Mouse (Mus musculus): ENCODE measurements around the gene 1700013G24Rik. TPM values are rescaled to one million over a fixed set of nuclear protein-coding genes. Genes with fewer than 3 reads are reported as not detected.
"Not testable (repeated sequence)": the region's sequence is repeated elsewhere in the genome, so short reads cannot be mapped to it uniquely, and the experiment has no call there.

Gene 1700013G24Rik
- total and polyA plus RNA-seq, 2 experiments from 2014 or later: not detected

GRCm38 (mm10) chr4:137430502-137430901, 22.6 kb upstream of the 1700013G24Rik start, which contains the start of gene Cela3b:
Gene Cela3b (minus strand): TSS chr4:137430540.
- Histone ChIP-seq H3K36me3 (ENCODE audit: insufficient read depth, low read length) (no peaks in the 10 kb centered on the region), H3K9ac (replicated peaks; ENCODE audit: low read length) (no peak within 1 kb of the TSS), H3K4me2 (ENCODE audit: low read depth, low read length) (no peak within 1 kb of the TSS), H3K27ac (no peak within 1 kb of the TSS), H3K9me3 (ENCODE audit: low read length) (no peaks in the 10 kb centered on the region), H3K4me1 (ENCODE audit: insufficient read depth, low read length) (no peaks in the 10 kb centered on the region), H3K4me3 (ENCODE audit: low read length) (no peak within 1 kb of the TSS), H3K27me3 (ENCODE audit: insufficient read depth, low read length) (no peaks in the 10 kb centered on the region)
- DNase-seq (ENCODE audit: low spot score): no peak
- over 99% methylated on average over 4 of the region's 4 CpGs for WGBS
- no peak for ATAC-seq
- no peak for TF ChIP-seq CTCF (IDR thresholded peaks at IDR 0.05; ENCODE audit: low read depth)

- not testable (repeated sequence) for DNase-seq (ENCODE audit: low spot score); H3K27ac ChIP-seq; H3K4me2 ChIP-seq (ENCODE audit: low read depth, low read length); H3K4me3 ChIP-seq (ENCODE audit: low read length); H3K9me3 ChIP-seq (ENCODE audit: low read length); ATAC-seq; H3K9ac ChIP-seq (replicated peaks; ENCODE audit: low read length); H3K4me1 ChIP-seq (ENCODE audit: insufficient read depth, low read length); H3K27me3 ChIP-seq (ENCODE audit: insufficient read depth, low read length); H3K36me3 ChIP-seq (ENCODE audit: insufficient read depth, low read length)
- 78% methylated on average over 10 of the region's 10 CpGs for WGBS
Measured at GRCm38 (mm10) chr4:137432700-137433550, 20.2 kb upstream of the 1700013G24Rik start.

DNA sequence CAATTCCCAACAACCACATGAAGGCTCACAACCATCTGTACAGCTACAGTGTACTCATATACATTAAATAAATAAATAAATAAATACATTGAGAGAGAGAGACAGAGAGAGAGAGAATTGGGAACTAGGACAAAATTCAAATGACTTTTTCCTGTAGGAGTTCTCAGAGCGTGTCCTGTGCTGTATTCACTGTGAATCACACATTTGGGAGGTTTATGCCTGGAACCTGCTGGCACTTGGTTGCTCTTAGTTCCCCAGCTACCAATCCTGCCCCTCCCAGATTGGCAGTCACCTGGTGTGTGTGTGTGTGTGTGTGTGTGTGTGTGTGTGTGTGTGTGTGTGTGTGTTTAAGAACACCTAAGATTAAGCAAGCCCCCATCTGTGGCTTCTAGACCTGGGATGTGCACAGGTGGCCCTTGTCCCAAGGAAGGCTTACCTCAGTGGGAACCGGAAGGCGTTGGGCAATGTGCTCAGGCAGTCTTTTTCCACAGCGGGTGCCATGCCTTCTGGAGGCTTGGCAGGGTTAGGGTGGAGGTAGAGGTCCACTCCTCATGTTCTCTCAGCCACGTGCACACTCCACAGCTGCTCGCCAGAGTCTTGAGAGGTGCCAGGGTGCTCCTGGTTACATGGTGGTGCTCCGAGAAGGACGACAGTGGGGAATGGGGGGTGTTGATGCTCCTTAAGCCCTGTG, 16.0 kb upstream of the 1700013G24Rik start:
- H3K27ac ChIP-seq: no peak overlapping the region
- no peak for DNase-seq (ENCODE audit: low spot score)
- no peaks in the 10 kb centered on the region for H3K9me3 ChIP-seq (ENCODE audit: low read length)
- no peak overlapping the region for H3K4me2 ChIP-seq (ENCODE audit: low read depth, low read length)
- H3K4me3 ChIP-seq (ENCODE audit: low read length): no peak overlapping the region
- no peaks in the 10 kb centered on the region for H3K36me3 ChIP-seq (ENCODE audit: insufficient read depth, low read length)
- no peak overlapping the region for H3K9ac ChIP-seq (replicated peaks; ENCODE audit: low read length)
- TF ChIP-seq CTCF (IDR thresholded peaks at IDR 0.05; ENCODE audit: low read depth): no peak
- no peak for ATAC-seq
- H3K4me1 ChIP-seq (ENCODE audit: insufficient read depth, low read length): no peaks in the 10 kb centered on the region
- no peaks in the 10 kb centered on the region for H3K27me3 ChIP-seq (ENCODE audit: insufficient read depth, low read length)
- WGBS: 86% methylated on average over 8 of the region's 8 CpGs

DNA sequence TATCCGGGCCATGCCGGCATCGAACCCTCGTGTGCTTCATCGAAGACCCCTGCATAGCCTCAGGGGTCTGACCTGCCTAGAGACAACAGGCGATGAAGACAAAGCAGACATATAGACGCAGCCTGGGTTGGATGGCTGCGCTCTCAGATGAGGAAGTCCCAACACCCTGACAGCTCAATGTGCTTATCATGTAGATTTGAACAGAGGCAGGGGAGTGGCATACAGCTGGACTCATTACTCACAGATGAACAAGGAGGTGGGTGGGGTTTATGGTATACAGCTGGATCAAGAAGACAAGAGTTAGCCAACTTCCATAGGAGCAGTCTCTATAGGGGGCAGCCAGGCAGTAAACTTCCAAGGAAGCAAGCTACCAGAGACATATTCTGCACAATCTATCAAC, 14.2 kb upstream of the 1700013G24Rik start:
- H3K36me3 ChIP-seq (ENCODE audit: insufficient read depth, low read length): no peaks in the 10 kb centered on the region
- H3K4me2 ChIP-seq (ENCODE audit: low read depth, low read length): no peak overlapping the region
- no peaks in the 10 kb centered on the region for H3K4me1 ChIP-seq (ENCODE audit: insufficient read depth, low read length)
- no peak overlapping the region for H3K9ac ChIP-seq (replicated peaks; ENCODE audit: low read length)
- no peak for ATAC-seq
- TF ChIP-seq CTCF (IDR thresholded peaks at IDR 0.05; ENCODE audit: low read depth): no peak
- H3K27me3 ChIP-seq (ENCODE audit: insufficient read depth, low read length): no peaks in the 10 kb centered on the region
- H3K27ac ChIP-seq: no peak overlapping the region
- no peak for DNase-seq (ENCODE audit: low spot score)
- 90% methylated on average over 8 of the region's 8 CpGs for WGBS
- no peak overlapping the region for H3K4me3 ChIP-seq (ENCODE audit: low read length)
- no peaks in the 10 kb centered on the region for H3K9me3 ChIP-seq (ENCODE audit: low read length)

DNA sequence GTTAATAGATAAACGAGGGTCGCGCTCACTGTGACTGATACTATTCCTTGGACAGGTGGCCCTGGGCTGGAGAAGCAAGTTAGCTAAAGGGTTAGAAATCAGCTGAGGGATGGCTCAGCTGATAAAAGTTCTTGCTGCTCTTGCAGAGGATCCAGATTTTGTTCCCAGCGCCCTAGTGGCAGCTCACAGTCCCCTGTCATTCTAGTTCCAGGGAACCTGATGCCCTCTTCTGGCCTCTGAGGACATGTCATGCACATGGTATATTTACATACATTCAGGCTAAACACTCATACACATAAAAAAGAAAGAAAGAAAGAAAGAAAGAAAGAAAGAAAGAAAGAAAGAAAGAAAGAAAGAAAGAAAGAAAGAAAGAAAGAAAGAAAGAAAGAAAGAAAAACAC, 11.8 kb upstream of the 1700013G24Rik start:
- Histone ChIP-seq H3K4me1 (ENCODE audit: insufficient read depth, low read length) (no peaks in the 10 kb centered on the region), H3K9ac (replicated peaks; ENCODE audit: low read length) (no peak overlapping the region), H3K4me2 (ENCODE audit: low read depth, low read length) (no peak overlapping the region), H3K4me3 (ENCODE audit: low read length) (no peak overlapping the region), H3K27me3 (ENCODE audit: insufficient read depth, low read length) (no peaks in the 10 kb centered on the region), H3K27ac (no peak overlapping the region), H3K36me3 (ENCODE audit: insufficient read depth, low read length) (no peaks in the 10 kb centered on the region), H3K9me3 (ENCODE audit: low read length) (no peaks in the 10 kb centered on the region)
- TF ChIP-seq CTCF (IDR thresholded peaks at IDR 0.05; ENCODE audit: low read depth): no peak
- ATAC-seq (no peak), DNase-seq (ENCODE audit: low spot score) (no peak)
- WGBS: 84% methylated on average over 4 of the region's 4 CpGs

- Histone ChIP-seq H3K4me2 (ENCODE audit: low read depth, low read length) (peak overlapping the region; percentile 27; the same call in 1 of the 2 replicates), H3K27me3 (ENCODE audit: insufficient read depth, low read length) (no peaks in the 10 kb centered on the region), H3K36me3 (ENCODE audit: insufficient read depth, low read length) (no peaks in the 10 kb centered on the region), H3K9me3 (ENCODE audit: low read length) (no peaks in the 10 kb centered on the region), H3K4me3 (ENCODE audit: low read length) (no peak overlapping the region), H3K9ac (replicated peaks; ENCODE audit: low read length) (no peak overlapping the region), H3K27ac (no peak overlapping the region), H3K4me1 (ENCODE audit: insufficient read depth, low read length) (no peaks in the 10 kb centered on the region)
- WGBS: 31% methylated on average over 5 of the region's 5 CpGs
- TF ChIP-seq CTCF (IDR thresholded peaks at IDR 0.05; ENCODE audit: low read depth): peak; percentile 95
- ATAC-seq (no peak), DNase-seq (ENCODE audit: low spot score) (peak; percentile 79)
Measured at GRCm38 (mm10) chr4:137443625-137444024, 9.5 kb upstream of the 1700013G24Rik start.

DNA sequence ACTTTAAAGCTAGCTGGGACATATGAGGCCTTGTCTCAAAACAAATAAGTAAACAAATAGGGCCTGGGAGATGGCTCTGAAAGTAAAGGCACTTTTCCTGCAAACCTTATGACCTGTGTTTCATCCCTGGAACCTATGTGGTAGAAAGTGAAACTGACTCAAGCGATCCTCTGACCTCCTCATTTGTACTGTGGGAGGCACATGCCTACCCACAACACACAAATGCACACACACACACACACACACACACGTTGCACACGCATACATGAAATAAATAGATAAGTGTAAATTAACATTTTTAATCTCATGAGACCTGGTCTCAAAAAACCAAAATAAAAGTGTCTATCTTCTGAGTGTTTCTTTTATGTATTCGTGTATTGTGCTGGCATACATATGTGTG, 7.2 kb upstream of the 1700013G24Rik start:
- TF ChIP-seq CTCF (IDR thresholded peaks at IDR 0.05; ENCODE audit: low read depth): no peak
- WGBS: 91% methylated on average over 4 of the region's 4 CpGs
- no peak overlapping the region for H3K4me2 ChIP-seq (ENCODE audit: low read depth, low read length)
- no peak overlapping the region for H3K27ac ChIP-seq
- H3K9ac ChIP-seq (replicated peaks; ENCODE audit: low read length): no peak overlapping the region
- no peaks in the 10 kb centered on the region for H3K36me3 ChIP-seq (ENCODE audit: insufficient read depth, low read length)
- H3K4me1 ChIP-seq (ENCODE audit: insufficient read depth, low read length): no peaks in the 10 kb centered on the region
- H3K4me3 ChIP-seq (ENCODE audit: low read length): no peak overlapping the region
- H3K9me3 ChIP-seq (ENCODE audit: low read length): no peaks in the 10 kb centered on the region
- ATAC-seq (no peak), DNase-seq (ENCODE audit: low spot score) (no peak)
- H3K27me3 ChIP-seq (ENCODE audit: insufficient read depth, low read length): no peaks in the 10 kb centered on the region

Measured in hindbrain, postnatal 0 days (tissue).